Mouse (Mus musculus): Measurements from ENCODE around the gene Cyp26a1. TPM values are rescaled to one million over a fixed set of nuclear protein-coding genes. Genes with fewer than 3 reads are reported as not detected.

Cyp26a1 gene
- 0.16 and 0.27 TPM in 2 replicates for polyA plus RNA-seq (2015; fragmentation: Nextera tagmentation; extraction: Ambion mirVana)

- H3K9ac ChIP-seq = no peak within 1 kb of the TSS
- peaks cover 98% of the 10 kb centered on the region for H3K27me3 ChIP-seq
- peak within 1 kb of the TSS; percentile 57 for H3K4me2 ChIP-seq
- under 1% methylated on average over 50 of the region's 51 CpGs for WGBS (ENCODE audit: insufficient replicate concordance)
- no peaks in the 10 kb centered on the region for H3K36me3 ChIP-seq
- DNase-seq = no peak
- H3K4me3 ChIP-seq (replicated peaks) = peak within 1 kb of the TSS; percentile 38
- H3K27ac ChIP-seq = no peak within 1 kb of the TSS
- H3K9me3 ChIP-seq (replicated peaks) = no peaks in the 10 kb centered on the region
- H3K4me1 ChIP-seq (replicated peaks) = peaks cover 36% of the 10 kb centered on the region
- ATAC-seq (ENCODE audit: low read depth) = no peak
Measured at GRCm38 (mm10) chr19:37697651-37698272, at the start of gene Cyp26a1. Gene Cyp26a1, plus strand, starts transcription at chr19:37697798.

GRCm38 (mm10) chr19:37647994-37648393 is 49.6 kb upstream of the Cyp26a1 start:
- no peak for DNase-seq
- Histone ChIP-seq H3K27ac (no peak overlapping the region), H3K9me3 (replicated peaks) (no peaks in the 10 kb centered on the region), H3K4me3 (replicated peaks) (no peak overlapping the region), H3K36me3 (0 out of 2 replicates have a peak, but pooled peaks cover 13% of the 10 kb centered on the region), H3K4me2 (no peak overlapping the region), H3K27me3 (no peaks in the 10 kb centered on the region), H3K4me1 (replicated peaks) (no peaks in the 10 kb centered on the region), H3K9ac (no peak overlapping the region)
- ATAC-seq (ENCODE audit: low read depth) = no peak
- 69% methylated on average over 2 of the region's 2 CpGs for WGBS (ENCODE audit: insufficient replicate concordance)

- WGBS (ENCODE audit: insufficient replicate concordance) = 65% methylated on average over 2 of the region's 2 CpGs
- Histone ChIP-seq H3K9me3 (replicated peaks) (no peaks in the 10 kb centered on the region), H3K9ac (no peak overlapping the region), H3K36me3 (peaks cover 23% of the 10 kb centered on the region), H3K27ac (no peak overlapping the region), H3K4me2 (no peak overlapping the region), H3K27me3 (no peaks in the 10 kb centered on the region), H3K4me3 (replicated peaks) (no peak overlapping the region), H3K4me1 (replicated peaks) (peaks cover 6% of the 10 kb centered on the region)
- DNase-seq (no peak), ATAC-seq (ENCODE audit: low read depth) (no peak)
Measured at GRCm38 (mm10) chr19:37650526-37650925, 47.1 kb upstream of the Cyp26a1 start.

- H3K4me3 ChIP-seq (replicated peaks) = no peak overlapping the region
- peaks cover 12% of the 10 kb centered on the region for H3K4me1 ChIP-seq (replicated peaks)
- peak overlapping the region; percentile 36; the same call in 1 of the 2 replicates for H3K9ac ChIP-seq
- DNase-seq (no peak), ATAC-seq (ENCODE audit: low read depth) (peak; percentile 73)
- no peaks in the 10 kb centered on the region for H3K9me3 ChIP-seq (replicated peaks)
- peaks cover 13% of the 10 kb centered on the region for H3K36me3 ChIP-seq
- no peak overlapping the region for H3K27ac ChIP-seq
- 25% methylated on average over 5 of the region's 5 CpGs for WGBS (ENCODE audit: insufficient replicate concordance)
- no peaks in the 10 kb centered on the region for H3K27me3 ChIP-seq
- H3K4me2 ChIP-seq = no peak overlapping the region
Measured at GRCm38 (mm10) chr19:37654012-37654411, 43.6 kb upstream of the Cyp26a1 start.

- H3K9me3 ChIP-seq (replicated peaks) = no peaks in the 10 kb centered on the region
Measured at GRCm38 (mm10) chr19:37656441-37656840, 41.2 kb upstream of the Cyp26a1 start.

GRCm38 (mm10) chr19:37665256-37665655 is 32.3 kb upstream of the Cyp26a1 start:
- H3K36me3 ChIP-seq = peaks cover 12% of the 10 kb centered on the region; the same call in 1 of the 2 replicates
- H3K9me3 ChIP-seq (replicated peaks) = no peaks in the 10 kb centered on the region
- WGBS (ENCODE audit: insufficient replicate concordance) = 47% methylated on average over 6 of the region's 6 CpGs
- H3K4me2 ChIP-seq = no peak overlapping the region
- no peak overlapping the region for H3K9ac ChIP-seq
- no peak for ATAC-seq (ENCODE audit: low read depth)
- no peak overlapping the region for H3K27ac ChIP-seq
- no peak overlapping the region for H3K4me3 ChIP-seq (replicated peaks)
- no peak for DNase-seq
- H3K4me1 ChIP-seq (replicated peaks) = peaks cover 33% of the 10 kb centered on the region
- H3K27me3 ChIP-seq = no peaks in the 10 kb centered on the region

More at GRCm38 (mm10) chr19:37656441-37656840, 41.2 kb upstream of the Cyp26a1 start:
- H3K27ac ChIP-seq = no peak overlapping the region
- peaks cover 12% of the 10 kb centered on the region for H3K36me3 ChIP-seq
- no peak for DNase-seq
- 47% methylated on average over 9 of the region's 9 CpGs for WGBS (ENCODE audit: insufficient replicate concordance)
- H3K27me3 ChIP-seq = no peaks in the 10 kb centered on the region
- H3K9ac ChIP-seq = no peak overlapping the region
- H3K4me1 ChIP-seq (replicated peaks) = peaks cover 12% of the 10 kb centered on the region
- H3K4me3 ChIP-seq (replicated peaks) = no peak overlapping the region
- H3K4me2 ChIP-seq = no peak overlapping the region
- no peak for ATAC-seq (ENCODE audit: low read depth)

- Histone ChIP-seq H3K4me1 (replicated peaks) (peaks cover 40% of the 10 kb centered on the region), H3K9me3 (replicated peaks) (no peaks in the 10 kb centered on the region), H3K4me2 (peak overlapping the region; percentile 42), H3K9ac (peak overlapping the region; percentile 43), H3K4me3 (replicated peaks) (no peak overlapping the region), H3K27me3 (no peaks in the 10 kb centered on the region), H3K27ac (peak overlapping the region; percentile 80), H3K36me3 (peaks cover 7% of the 10 kb centered on the region; the same call in 1 of the 2 replicates)
- DNase-seq (peak; percentile 69), ATAC-seq (ENCODE audit: low read depth) (peak; percentile 98)
- 31% methylated on average over 13 of the region's 13 CpGs for WGBS (ENCODE audit: insufficient replicate concordance)
Measured at GRCm38 (mm10) chr19:37667855-37668594, 29.6 kb upstream of the Cyp26a1 start.

- ATAC-seq (ENCODE audit: low read depth) (no peak), DNase-seq (no peak)
- 78% methylated on average over 5 of the region's 5 CpGs for WGBS (ENCODE audit: insufficient replicate concordance)
- Histone ChIP-seq H3K9ac (peak overlapping the region; percentile 43), H3K9me3 (replicated peaks) (no peaks in the 10 kb centered on the region), H3K27me3 (no peaks in the 10 kb centered on the region), H3K4me2 (peak overlapping the region; percentile 42), H3K36me3 (peaks cover 7% of the 10 kb centered on the region; the same call in 1 of the 2 replicates), H3K4me1 (replicated peaks) (peaks cover 40% of the 10 kb centered on the region), H3K4me3 (replicated peaks) (no peak overlapping the region), H3K27ac (peak overlapping the region; percentile 80)
Measured at GRCm38 (mm10) chr19:37668657-37669056, 28.9 kb upstream of the Cyp26a1 start.

- no peak overlapping the region for H3K4me3 ChIP-seq (replicated peaks)
- 82% methylated on average over 5 of the region's 5 CpGs for WGBS (ENCODE audit: insufficient replicate concordance)
- H3K4me2 ChIP-seq = no peak overlapping the region
- peaks cover 40% of the 10 kb centered on the region for H3K4me1 ChIP-seq (replicated peaks)
- no peak for ATAC-seq (ENCODE audit: low read depth)
- H3K27ac ChIP-seq = 0 out of 2 replicates have a peak overlapping the region, but pooled peaks have one; percentile 11
- no peaks in the 10 kb centered on the region for H3K9me3 ChIP-seq (replicated peaks)
- no peak for DNase-seq
- no peaks in the 10 kb centered on the region for H3K27me3 ChIP-seq
- peaks cover 7% of the 10 kb centered on the region; the same call in 1 of the 2 replicates for H3K36me3 ChIP-seq
- H3K9ac ChIP-seq = no peak overlapping the region
Measured at GRCm38 (mm10) chr19:37669486-37669885, 28.1 kb upstream of the Cyp26a1 start.

- Histone ChIP-seq H3K4me1 (replicated peaks) (peaks cover 26% of the 10 kb centered on the region), H3K4me2 (no peak overlapping the region), H3K4me3 (replicated peaks) (no peak overlapping the region), H3K27me3 (no peaks in the 10 kb centered on the region), H3K36me3 (peaks cover 7% of the 10 kb centered on the region; the same call in 1 of the 2 replicates), H3K9me3 (replicated peaks) (no peaks in the 10 kb centered on the region), H3K27ac (no peak overlapping the region), H3K9ac (no peak overlapping the region)
- no peak for DNase-seq
- 38% methylated on average over 12 of the region's 12 CpGs for WGBS (ENCODE audit: insufficient replicate concordance)
- ATAC-seq (ENCODE audit: low read depth) = 0 out of 2 replicates have a peak, but pooled peaks have one; percentile 27
Measured at GRCm38 (mm10) chr19:37673393-37673792, 24.2 kb upstream of the Cyp26a1 start.

GRCm38 (mm10) chr19:37685281-37685680 is 12.3 kb upstream of the Cyp26a1 start, which contains the start of gene Cyp26c1:
Gene Cyp26c1, plus strand, starts transcription at chr19:37685581.
- Histone ChIP-seq H3K27ac (no peak within 1 kb of the TSS), H3K4me2 (no peak within 1 kb of the TSS), H3K36me3 (peaks cover 23% of the 10 kb centered on the region), H3K4me3 (replicated peaks) (no peak within 1 kb of the TSS), H3K4me1 (replicated peaks) (no peaks in the 10 kb centered on the region), H3K9me3 (replicated peaks) (no peaks in the 10 kb centered on the region), H3K27me3 (peaks cover 52% of the 10 kb centered on the region), H3K9ac (no peak within 1 kb of the TSS)
- WGBS (ENCODE audit: insufficient replicate concordance) = 67% methylated on average over 6 of the region's 6 CpGs
- DNase-seq = no peak
- ATAC-seq (ENCODE audit: low read depth) = no peak

Data from liver, embryonic 13.5 days (tissue).